Comparison of ENCODE assay signal across 8 mouse cellular contexts in genomic region chr1:178496841-178497240, GRCm38 (mm10). TPM values are rescaled to one million over a fixed set of nuclear protein-coding genes. Genes with fewer than 3 reads are reported as not detected.
DNase-seq lines count a peak whose midpoint lies in the region; ATAC-seq and TF ChIP-seq lines count a peak whose summit lies in the region.
"Had no signal": no experiment of that assay in that cellular context is flagged by ENCODE, and none has a peak within 500 bp of the region (broad histone marks: within the 10 kb centered on the region; RNA-seq: fewer than 3 reads in every experiment).

No protein-coding gene starts in this region.

- no peak for TF ChIP-seq POLR2A in MEL (IDR thresholded peaks at IDR 0.05; ENCODE audit: control insufficient read depth in 1 of 2, insufficient read depth in 1 of 2, low read depth in 1 of 2, low read length in 2 of 2, poor library complexity in 1 of 2)
- no peak for TF ChIP-seq POLR2A in bone marrow macrophage, adult 2 months (IDR thresholded peaks at IDR 0.05; ENCODE audit: borderline replicate concordance, low read depth, low read length)

- H3K4me1 ChIP-seq in MEL (ENCODE audit: control insufficient read depth in 1 of 2, insufficient read depth in 2 of 2, low read length in 2 of 2): peaks cover 0 to 4% of the 10 kb centered on the region in 2 experiments; a peak in 1 of 4 replicates
- peaks cover 13% of the 10 kb centered on the region for H3K4me1 ChIP-seq in bone marrow macrophage, adult 2 months (ENCODE audit: control insufficient read depth, insufficient read depth, low read length)
- no peaks in the 10 kb centered on the region for H3K4me1 ChIP-seq in stomach, postnatal 0 days (replicated peaks; ENCODE audit: control insufficient read depth, insufficient read depth)

- H3K27ac ChIP-seq in MEL (ENCODE audit: control insufficient read depth, low read depth, low read length): no peak overlapping the region
- H3K27ac ChIP-seq in bone marrow macrophage, adult 2 months (ENCODE audit: insufficient read depth, low read depth, low read length): no peak overlapping the region
- no peak overlapping the region for H3K27ac ChIP-seq in stomach, postnatal 0 days (replicated peaks)

- no peaks in the 10 kb centered on the region for H3K36me3 ChIP-seq in MEL (ENCODE audit: control insufficient read depth in 1 of 2, insufficient read depth in 2 of 2, low read length in 2 of 2)
- no peaks in the 10 kb centered on the region for H3K36me3 ChIP-seq in stomach, postnatal 0 days (ENCODE audit: control insufficient read depth, insufficient read depth, low read length)

- peak; percentile 56 for TF ChIP-seq RAD21 in MEL (IDR thresholded peaks at IDR 0.05; ENCODE audit: low read depth, low read length)

- no peaks in the 10 kb centered on the region for H3K79me2 ChIP-seq in MEL (ENCODE audit: control insufficient read depth, insufficient read depth, low read length, poor library complexity)

- ATAC-seq in stomach, postnatal 0 days (ENCODE audit: low FRiP score, low TSS enrichment): no peak

- H3K27me3 ChIP-seq in MEL (ENCODE audit: control insufficient read depth in 1 of 2, insufficient read depth in 2 of 2, low read length in 2 of 2): no peaks in the 10 kb centered on the region
- no peaks in the 10 kb centered on the region for H3K27me3 ChIP-seq in stomach, postnatal 0 days (ENCODE audit: control insufficient read depth, insufficient read depth, low read length)
- H3K27me3 ChIP-seq: megakaryocyte, embryonic 14.5 days had no signal

- peak; percentile 16 for DNase-seq in layer of hippocampus, adult 11-12 months (ENCODE audit: low spot score)
- no peak for DNase-seq in layer of hippocampus, postnatal 36 days
- peak; percentile 64 for DNase-seq in MEL (ENCODE audit: low read depth, low spot score)
- DNase-seq in kidney, postnatal 14 days: peak; percentile 8
- DNase-seq in stomach, postnatal 0 days (ENCODE audit: low spot score): no peak
- no peak for DNase-seq in frontal cortex, postnatal 25 days (ENCODE audit: low spot score in 2 of 2)

- TF ChIP-seq EP300 in MEL (IDR thresholded peaks at IDR 0.05; ENCODE audit: low read depth in 1 of 2, low read length in 2 of 2): no peak
- no peak for TF ChIP-seq EP300 in stomach, postnatal 0 days (optimal IDR thresholded peaks at IDR 0.05)

- no peak overlapping the region for H3K9ac ChIP-seq in MEL (ENCODE audit: control insufficient read depth, low read depth, low read length, poor library complexity, severe bottlenecking)
- no peak overlapping the region for H3K9ac ChIP-seq in stomach, postnatal 0 days (ENCODE audit: low read length)

- H3K4me3 ChIP-seq in MEL (ENCODE audit: control insufficient read depth in 1 of 2, insufficient read depth in 1 of 2, low read depth in 2 of 2, low read length in 2 of 2): no peak overlapping the region
- H3K4me3 ChIP-seq in bone marrow macrophage, adult 2 months (ENCODE audit: insufficient read depth, low read length): no peak overlapping the region
- no peak overlapping the region for H3K4me3 ChIP-seq in stomach, postnatal 0 days (ENCODE audit: low read depth, low read length)
- H3K4me3 ChIP-seq: megakaryocyte, embryonic 14.5 days had no signal

- no peaks in the 10 kb centered on the region for H3K9me3 ChIP-seq in MEL (replicated peaks; ENCODE audit: insufficient read depth, low read length)
- no peaks in the 10 kb centered on the region for H3K9me3 ChIP-seq in stomach, postnatal 0 days (ENCODE audit: control insufficient read depth, low read length)

- no peak overlapping the region for H3K4me2 ChIP-seq in stomach, postnatal 0 days (replicated peaks; ENCODE audit: low read depth)

- peak; percentile 71 to 73 (median 72) for TF ChIP-seq CTCF in MEL (IDR thresholded peaks at IDR 0.05 in 2 of 3, conservative IDR thresholded peaks at IDR 0.05 in 1 of 3; ENCODE audit: control insufficient read depth in 1 of 3, insufficient read depth in 1 of 3, low read depth in 2 of 3, low read length in 3 of 3, poor library complexity in 1 of 3, severe bottlenecking in 1 of 3)
- TF ChIP-seq CTCF in bone marrow macrophage, adult 2 months (IDR thresholded peaks at IDR 0.05; ENCODE audit: low read depth, low read length): peak; percentile 52
- TF ChIP-seq CTCF in stomach, postnatal 0 days (IDR thresholded peaks at IDR 0.05; ENCODE audit: low read depth): peak; percentile 65

- 43% methylated on average over 1 of the region's 1 CpGs for WGBS in stomach, postnatal 0 days

TF ChIP-seq in MEL, 35 proteins besides CTCF, POLR2A, EP300 and RAD21:
- no peak for TF ChIP-seq CHD1 (IDR thresholded peaks at IDR 0.05; ENCODE audit: low read depth, low read length)
- peak; percentile 78 for TF ChIP-seq SMC3 (IDR thresholded peaks at IDR 0.05; ENCODE audit: low read depth, low read length)
- 0 out of 2 replicates have a peak, but pooled peaks have one; percentile 40 for TF ChIP-seq ZC3H11A (IDR thresholded peaks at IDR 0.05; ENCODE audit: low read depth, low read length)
- no peak for TF ChIP-seq TBP (IDR thresholded peaks at IDR 0.05; ENCODE audit: low read depth, low read length)

RNA-seq across cellular contexts. Expression of gene Kif26b, which starts 32.1 kb away (rescaled TPM):
- total RNA-seq in layer of hippocampus, postnatal 36 days (2021): 10 to 100 TPM; 22.6 to 27.1 TPM
- 0.26 and 0.50 TPM in 2 replicates for total RNA-seq in MEL (2012; rRNA removed)
- polyA plus RNA-seq in MEL (2012; ENCODE audit: insufficient read depth in 1 of 2, insufficient read length in 2 of 2, low read depth in 1 of 2, low replicate concordance in 2 of 2, missing spikeins in 1 of 2): under 1 TPM in 1 of 2 experiments, not detected in 1; 0.08 TPM
- 0.15 and 0.17 TPM in 2 replicates for polyA plus RNA-seq in bone marrow macrophage, adult 2 months (2012; ENCODE audit: insufficient read depth, insufficient read length, missing spikeins)
- polyA plus RNA-seq in stomach, postnatal 0 days (2015; fragmentation: Nextera tagmentation; extraction: Ambion mirVana): 0.69 and 0.85 TPM in 2 replicates

Comparison
In these comparisons a context has a peak if more than half of its experiments do, and no peak if none do; other contexts are left out.
1. DNase-seq: peak in layer of hippocampus, adult 11-12 months (single experiment), MEL (single experiment) and kidney, postnatal 14 days (single experiment); none in layer of hippocampus, postnatal 36 days (0 of 2), stomach, postnatal 0 days (single experiment) and frontal cortex, postnatal 25 days (0 of 2).
2. Peak in every context shown above with its lines, with median percentiles within 50 percentile points of each other: CTCF ChIP-seq.